Mouse (Mus musculus): Measurements from ENCODE around the gene Arih2. TPM values are rescaled to one million over a fixed set of nuclear protein-coding genes. Genes with fewer than 3 reads are reported as not detected.
A peak's percentile ranks its signal among the peaks of the same experiment; 100 is the strongest.

The Arih2 gene
- total and polyA plus RNA-seq, 3 experiments: 77.4 to 153 (median 86.9) TPM

DNA sequence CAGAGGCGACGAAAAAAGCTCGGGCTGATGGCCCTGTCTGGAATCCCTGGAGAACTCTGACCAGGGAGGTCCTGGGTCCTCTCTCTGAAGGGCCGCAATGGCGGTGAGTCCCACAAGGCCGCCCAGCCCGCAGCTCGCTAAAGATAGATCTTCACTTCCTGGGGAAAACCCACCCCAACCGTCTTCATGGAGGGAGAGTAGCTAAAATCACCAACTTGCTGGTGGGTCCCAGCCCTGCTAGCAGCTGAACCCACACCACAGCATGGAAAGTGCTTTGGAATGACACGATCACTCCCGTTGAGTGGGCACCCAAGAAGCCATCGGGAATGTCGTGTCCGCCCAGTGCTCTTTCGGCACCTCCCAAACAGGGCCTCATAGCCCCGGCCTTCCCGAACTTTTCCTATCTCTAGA is 80.7 kb downstream of the Arih2 start:
- H3K9me3 ChIP-seq (replicated peaks): no peaks in the 10 kb centered on the region
- ATAC-seq (ENCODE audit: extremely low read depth, insufficient number of reproducible peaks, low FRiP score, poor library complexity, severe bottlenecking) (no peak), DNase-seq (ENCODE audit: low spot score) (no peak)
- H3K4me1 ChIP-seq (ENCODE audit: insufficient read depth, low read depth, low read length): peaks cover 85% of the 10 kb centered on the region
- TF ChIP-seq CTCF (IDR thresholded peaks at IDR 0.05; ENCODE audit: low read depth, low read length): no peak
- peak overlapping the region; percentile 90 for H3K4me3 ChIP-seq (ENCODE audit: low read depth, low read length)
- H3K36me3 ChIP-seq (replicated peaks): peaks cover 73% of the 10 kb centered on the region
- H3K27me3 ChIP-seq (ENCODE audit: insufficient read depth, low read length): no peaks in the 10 kb centered on the region

DNA sequence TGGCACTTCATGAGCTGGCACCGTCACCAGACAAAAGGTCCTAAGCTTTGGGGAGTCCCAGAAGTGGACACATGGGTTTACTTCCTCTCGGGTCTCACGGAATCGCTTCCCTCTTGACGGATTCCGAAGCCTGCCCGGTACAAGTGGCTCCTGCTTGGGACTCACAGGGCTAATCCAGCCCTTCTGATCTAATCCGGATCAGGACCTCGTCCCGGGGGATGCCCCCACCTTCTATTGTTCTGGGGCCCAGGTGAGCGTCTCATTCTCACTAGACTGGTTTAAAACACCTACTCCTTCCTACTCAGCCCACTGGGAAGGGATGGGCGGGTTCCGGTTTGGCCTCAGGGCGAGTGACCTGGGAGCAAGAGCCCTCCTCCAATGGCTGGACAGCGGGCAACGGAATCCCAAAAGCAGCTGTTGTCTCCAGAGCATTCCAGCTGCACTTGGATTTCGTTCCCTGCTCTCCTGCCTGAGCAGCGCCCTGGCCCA is 81.2 kb downstream of the Arih2 start:
- DNase-seq (ENCODE audit: low spot score) (peak; percentile 20), ATAC-seq (ENCODE audit: extremely low read depth, insufficient number of reproducible peaks, low FRiP score, poor library complexity, severe bottlenecking) (no peak)
- H3K4me3 ChIP-seq (ENCODE audit: low read depth, low read length): peak overlapping the region; percentile 90
- peaks cover 73% of the 10 kb centered on the region for H3K36me3 ChIP-seq (replicated peaks)
- H3K27me3 ChIP-seq (ENCODE audit: insufficient read depth, low read length): no peaks in the 10 kb centered on the region
- H3K9me3 ChIP-seq (replicated peaks): no peaks in the 10 kb centered on the region
- H3K4me1 ChIP-seq (ENCODE audit: insufficient read depth, low read depth, low read length): peaks cover 85% of the 10 kb centered on the region
- no peak for TF ChIP-seq CTCF (IDR thresholded peaks at IDR 0.05; ENCODE audit: low read depth, low read length)
- TF ChIP-seq POLR2AphosphoS5 (IDR thresholded peaks at IDR 0.05; ENCODE audit: insufficient replicate concordance, low read depth, low read length): no peak
- TF ChIP-seq GATA2 (IDR thresholded peaks at IDR 0.05; ENCODE audit: borderline replicate concordance, low read depth, low read length): no peak
- TF ChIP-seq GATA1 (IDR thresholded peaks at IDR 0.05; ENCODE audit: borderline replicate concordance, low read length): no peak
- TF ChIP-seq TAL1 (conservative IDR thresholded peaks at IDR 0.05; ENCODE audit: low read depth, low read length): no peak

DNA sequence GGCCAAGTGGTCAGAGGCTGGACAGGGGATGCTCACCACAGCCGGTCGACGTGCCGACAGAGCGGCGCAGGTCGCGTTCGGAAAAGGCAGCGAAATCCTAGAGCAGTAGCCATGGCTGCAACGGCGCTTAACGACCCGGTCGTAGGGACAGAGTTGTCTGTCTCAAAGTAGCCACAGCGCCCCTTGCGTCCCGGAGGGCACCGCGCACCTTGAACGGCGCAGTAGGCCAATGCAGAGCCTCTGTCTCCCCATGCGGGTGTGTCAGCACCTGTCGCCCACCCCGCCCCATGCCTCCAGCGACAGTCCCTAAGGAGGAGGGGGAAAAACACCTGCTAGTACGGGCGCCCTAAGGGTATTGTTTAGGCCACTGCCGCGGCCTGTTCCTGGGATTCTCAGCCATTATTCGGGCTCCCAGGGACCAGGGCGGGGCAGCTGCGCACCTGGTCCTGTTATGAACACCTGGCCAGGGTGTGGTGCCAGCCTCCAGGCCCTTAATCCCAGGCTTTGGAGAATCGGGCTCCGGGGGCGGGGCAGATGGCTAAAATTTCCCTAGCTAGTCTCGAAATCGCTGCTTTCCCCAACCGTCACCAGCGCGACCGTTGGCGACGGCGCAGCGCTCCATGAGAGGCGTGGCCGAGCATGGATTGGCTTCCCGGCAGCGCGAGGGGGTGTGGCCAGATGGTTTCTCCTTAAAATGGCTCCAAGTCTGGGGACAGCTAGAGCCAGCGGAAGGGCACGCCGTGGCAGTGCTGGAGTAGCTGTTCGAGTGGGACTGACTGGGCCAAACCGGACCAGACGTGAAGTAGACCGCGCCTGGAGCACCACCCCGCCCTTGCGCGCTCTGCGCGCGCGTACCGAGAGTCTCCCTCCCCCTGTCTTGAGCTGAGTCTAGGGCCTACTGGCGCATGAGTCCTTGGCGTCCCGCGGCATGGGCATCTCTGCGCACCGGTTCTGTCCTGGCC is 82.1 kb downstream of the Arih2 start, which contains the start of gene Ndufaf3:
Ndufaf3 (minus strand) TSS at position 620 of the 962 bp plus-strand sequence.
- peak; percentile 82 for TF ChIP-seq CTCF (IDR thresholded peaks at IDR 0.05; ENCODE audit: low read depth, low read length)
- no peak for TF ChIP-seq GATA1 (IDR thresholded peaks at IDR 0.05; ENCODE audit: borderline replicate concordance, low read length)
- no peaks in the 10 kb centered on the region for H3K27me3 ChIP-seq (ENCODE audit: insufficient read depth, low read length)
- peaks cover 85% of the 10 kb centered on the region for H3K4me1 ChIP-seq (ENCODE audit: insufficient read depth, low read depth, low read length)
- peak; percentile 50 for ATAC-seq (ENCODE audit: extremely low read depth, insufficient number of reproducible peaks, low FRiP score, poor library complexity, severe bottlenecking)
- H3K4me3 ChIP-seq (ENCODE audit: low read depth, low read length): peak within 1 kb of the TSS; percentile 90
- H3K36me3 ChIP-seq (replicated peaks): peaks cover 72% of the 10 kb centered on the region
- peak; percentile 91 for DNase-seq (ENCODE audit: low spot score)
- H3K9me3 ChIP-seq (replicated peaks): no peaks in the 10 kb centered on the region

DNA sequence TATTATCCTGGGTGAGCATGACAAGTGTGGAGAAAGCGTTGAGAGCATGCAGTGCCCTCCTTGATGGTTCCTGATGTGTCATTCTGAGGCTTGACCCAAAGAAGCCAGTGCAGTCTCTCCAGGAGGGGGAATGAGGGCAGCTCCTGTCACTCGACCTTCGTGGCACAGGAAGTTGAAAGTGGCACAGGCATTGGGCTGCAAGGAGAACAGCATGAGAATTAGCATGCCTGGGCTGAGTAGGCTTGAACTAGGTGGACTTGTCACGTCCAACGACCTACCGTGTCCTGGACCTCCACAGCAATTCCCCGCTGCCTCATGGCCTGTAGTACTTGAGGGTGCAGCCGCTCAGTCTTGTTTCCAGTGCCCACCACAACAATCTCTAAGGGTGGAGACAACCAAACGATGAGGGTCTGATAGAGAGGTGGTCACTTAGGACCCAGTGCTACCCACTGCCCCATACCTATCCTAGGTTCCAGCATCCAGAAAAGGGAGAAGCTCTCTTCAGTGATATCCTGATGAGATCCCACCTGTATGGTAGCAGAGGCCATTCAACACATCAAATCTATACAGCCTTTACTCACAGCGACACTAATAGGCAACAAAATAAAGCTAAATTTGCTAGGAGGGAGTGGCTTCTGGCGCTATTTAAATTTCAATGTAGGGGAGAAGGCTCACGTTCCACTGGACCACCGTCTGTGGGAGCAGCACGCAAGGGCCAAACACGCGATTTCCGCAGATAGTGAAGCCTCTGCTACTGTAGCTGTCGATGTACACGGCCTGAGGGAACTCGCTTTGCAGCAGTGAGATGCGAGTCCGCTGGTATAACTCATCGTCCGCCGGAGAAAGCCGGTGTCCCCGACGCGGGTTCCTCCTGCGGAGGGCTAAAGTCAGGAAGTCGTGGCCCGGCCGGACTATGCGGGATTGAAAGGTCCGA is 83.0 kb downstream of the Arih2 start:
- Histone ChIP-seq H3K27me3 (ENCODE audit: insufficient read depth, low read length) (no peaks in the 10 kb centered on the region), H3K9me3 (replicated peaks) (no peaks in the 10 kb centered on the region), H3K4me1 (ENCODE audit: insufficient read depth, low read depth, low read length) (peaks cover 85% of the 10 kb centered on the region), H3K4me3 (ENCODE audit: low read depth, low read length) (peak overlapping the region; percentile 90), H3K36me3 (replicated peaks) (peaks cover 72% of the 10 kb centered on the region)
- no peak for ATAC-seq (ENCODE audit: extremely low read depth, insufficient number of reproducible peaks, low FRiP score, poor library complexity, severe bottlenecking)
- peak; percentile 22 for DNase-seq (ENCODE audit: low spot score)
- no peak for TF ChIP-seq GATA2 (IDR thresholded peaks at IDR 0.05; ENCODE audit: borderline replicate concordance, low read depth, low read length)
- peak; percentile 49; the same call in 1 of the 2 replicates for TF ChIP-seq POLR2AphosphoS5 (IDR thresholded peaks at IDR 0.05; ENCODE audit: insufficient replicate concordance, low read depth, low read length)

DNA sequence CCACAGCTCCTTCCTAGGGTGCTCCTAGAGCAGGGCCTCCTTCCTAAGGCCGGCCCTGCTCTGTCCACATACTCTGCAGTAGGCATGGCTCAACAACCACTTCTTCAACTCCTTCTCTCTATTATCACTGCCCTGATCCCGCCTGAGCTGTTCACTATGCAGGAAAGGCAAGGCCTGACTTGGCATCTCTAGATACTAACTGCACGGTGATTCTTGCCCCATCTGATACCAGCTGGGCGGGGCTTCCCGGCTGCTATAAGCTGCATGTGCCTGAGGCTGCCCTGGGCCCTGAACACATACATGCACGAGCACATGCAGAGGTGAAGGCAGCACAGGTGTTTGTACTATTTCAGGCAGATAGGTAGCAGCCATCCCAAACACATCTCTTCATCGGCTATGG is 85.1 kb downstream of the Arih2 start:
- Histone ChIP-seq H3K4me3 (ENCODE audit: low read depth, low read length) (peak overlapping the region; percentile 56; the same call in 1 of the 2 replicates), H3K4me1 (ENCODE audit: insufficient read depth, low read depth, low read length) (peaks cover 73% of the 10 kb centered on the region), H3K9me3 (replicated peaks) (no peaks in the 10 kb centered on the region), H3K27me3 (ENCODE audit: insufficient read depth, low read length) (no peaks in the 10 kb centered on the region), H3K36me3 (replicated peaks) (peaks cover 70% of the 10 kb centered on the region)
- TF ChIP-seq CTCF (IDR thresholded peaks at IDR 0.05; ENCODE audit: low read depth, low read length) (no peak), GATA2 (IDR thresholded peaks at IDR 0.05; ENCODE audit: borderline replicate concordance, low read depth, low read length) (no peak), GATA1 (IDR thresholded peaks at IDR 0.05; ENCODE audit: borderline replicate concordance, low read length) (no peak), TAL1 (conservative IDR thresholded peaks at IDR 0.05; ENCODE audit: low read depth, low read length) (no peak), POLR2AphosphoS5 (IDR thresholded peaks at IDR 0.05; ENCODE audit: insufficient replicate concordance, low read depth, low read length) (no peak)
- ATAC-seq (ENCODE audit: extremely low read depth, insufficient number of reproducible peaks, low FRiP score, poor library complexity, severe bottlenecking) (no peak), DNase-seq (ENCODE audit: low spot score) (no peak)

DNA sequence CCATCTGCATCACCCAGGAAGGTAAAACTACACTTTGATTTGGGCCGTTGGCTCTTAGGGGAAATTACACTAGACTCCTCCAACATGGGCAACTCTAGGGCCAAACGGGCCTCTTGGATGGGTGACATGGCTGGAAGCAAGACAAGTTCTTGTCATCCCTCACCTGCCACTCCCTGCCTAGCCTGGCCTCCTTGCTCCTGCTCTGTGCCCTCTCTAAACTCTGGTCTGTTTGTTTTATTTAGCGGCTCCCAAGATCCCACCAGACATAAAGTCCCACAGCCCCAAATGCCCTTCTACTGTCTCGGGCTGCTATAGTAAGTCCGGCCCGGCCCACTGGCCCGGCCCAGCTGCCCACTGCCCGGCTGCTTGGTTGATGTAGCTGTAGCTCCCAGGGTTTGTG is 85.5 kb downstream of the Arih2 start:
- no peak for DNase-seq (ENCODE audit: low spot score)
- TF ChIP-seq CTCF (IDR thresholded peaks at IDR 0.05; ENCODE audit: low read depth, low read length): no peak
- no peak for TF ChIP-seq TAL1 (conservative IDR thresholded peaks at IDR 0.05; ENCODE audit: low read depth, low read length)
- no peak for TF ChIP-seq GATA2 (IDR thresholded peaks at IDR 0.05; ENCODE audit: borderline replicate concordance, low read depth, low read length)
- TF ChIP-seq POLR2AphosphoS5 (IDR thresholded peaks at IDR 0.05; ENCODE audit: insufficient replicate concordance, low read depth, low read length): no peak
- TF ChIP-seq GATA1 (IDR thresholded peaks at IDR 0.05; ENCODE audit: borderline replicate concordance, low read length): no peak
- Histone ChIP-seq H3K4me3 (ENCODE audit: low read depth, low read length) (peak overlapping the region; percentile 56; the same call in 1 of the 2 replicates), H3K4me1 (ENCODE audit: insufficient read depth, low read depth, low read length) (peaks cover 73% of the 10 kb centered on the region), H3K27me3 (ENCODE audit: insufficient read depth, low read length) (no peaks in the 10 kb centered on the region), H3K9me3 (replicated peaks) (no peaks in the 10 kb centered on the region), H3K36me3 (replicated peaks) (peaks cover 70% of the 10 kb centered on the region)
- no peak for ATAC-seq (ENCODE audit: extremely low read depth, insufficient number of reproducible peaks, low FRiP score, poor library complexity, severe bottlenecking)
